Mouse (Mus musculus) v-Abl transformed pro-B cells (cell line): ENCODE measurements around the gene Il12rb1.

Experiments
- in situ Hi-C, 2 experiments: fragments of 400-800 bp; cut with MboI; formaldehyde crosslinking; loops; one replicate each; pipeline ENCODE4 v1.15.1; 2025; ENCODE audit not compliant: unreplicated experiment in 2 of 2

Gene Il12rb1

DNA sequence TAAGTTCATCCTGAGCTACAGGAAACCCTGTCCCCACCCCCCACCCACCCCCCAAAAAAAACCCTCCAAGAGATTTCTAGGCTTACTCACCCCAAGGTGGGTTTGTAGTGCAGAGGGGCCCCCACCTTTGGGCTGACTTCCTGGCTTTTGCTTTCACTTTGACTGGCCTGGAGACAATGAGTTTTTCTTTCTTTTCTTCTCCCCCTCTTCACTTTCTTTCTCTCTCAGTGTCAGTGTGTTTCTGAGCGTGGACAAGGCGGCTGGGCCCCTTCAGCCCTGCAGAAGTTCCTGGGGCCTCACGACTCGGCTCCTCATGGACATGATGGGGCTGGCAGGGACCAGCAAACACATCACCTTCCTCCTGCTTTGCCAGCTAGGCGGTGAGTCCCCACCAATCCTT, at the start of gene Il12rb1:
TSS of gene Il12rb1 (plus strand) at position 211 of the 400 bp plus-strand sequence.
- in situ Hi-C loops, result no loop called here

- in situ Hi-C loops, result loop anchor here in 1 of 2 experiments (5.0 kb wide), 1 partner anchor 37 kb away; the partner anchor contains the start of gene Pde4c
Observed at GRCm38 (mm10) chr8:70758616-70759561, 49.4 kb upstream of the Il12rb1 start.

DNA sequence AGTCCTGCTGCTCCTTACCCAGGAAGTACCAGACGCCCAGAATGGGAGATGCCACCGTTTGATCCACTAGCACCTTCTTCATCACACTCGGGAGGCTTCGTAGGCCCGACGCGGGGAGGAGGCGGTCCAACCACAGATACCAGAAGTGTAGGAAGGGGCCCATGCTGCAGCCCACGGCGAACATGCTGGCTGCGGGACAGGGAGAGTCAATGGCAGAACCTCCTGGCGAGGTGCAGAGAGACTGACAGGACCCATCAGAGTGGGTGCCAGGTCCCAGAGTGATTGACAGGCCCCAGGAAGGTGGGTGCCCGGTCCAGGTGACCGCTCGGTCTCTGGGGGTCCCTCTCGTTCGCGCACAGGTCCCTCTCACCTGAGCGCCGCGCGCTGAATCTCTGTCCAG, 47.9 kb upstream of the Il12rb1 start:
- in situ Hi-C loops, result no loop called here

GRCm38 (mm10) chr8:70760775-70761406, 47.4 kb upstream of the Il12rb1 start, which contains the start of gene Mpv17l2:
Gene Mpv17l2, minus strand, starts transcription at chr8:70760946.
- in situ Hi-C loops, result no loop called here

- in situ Hi-C loops, result no loop called here
Observed at GRCm38 (mm10) chr8:70762118-70762517, 46.1 kb upstream of the Il12rb1 start.

DNA sequence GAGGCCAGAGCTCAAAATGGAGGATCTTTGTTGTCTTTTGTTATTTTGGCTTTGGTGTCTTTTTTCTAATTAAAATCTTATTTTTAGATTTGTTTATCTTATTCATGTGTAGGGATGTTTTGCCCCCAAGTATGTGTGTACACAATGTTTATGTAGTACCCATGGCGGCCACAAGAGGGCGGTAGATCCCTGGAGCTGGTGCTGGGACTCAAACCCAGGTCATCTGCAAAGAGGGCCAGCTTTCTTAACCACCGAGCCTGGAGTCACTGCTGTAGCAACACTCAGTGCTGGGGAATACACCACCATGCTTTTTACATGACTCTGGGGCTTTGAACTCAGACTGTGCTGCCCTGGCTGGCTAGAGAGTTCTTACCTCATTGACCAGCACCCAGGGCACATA, 44.9 kb upstream of the Il12rb1 start:
- in situ Hi-C loops, result no loop called here

- in situ Hi-C loops, result no loop called here
Observed at GRCm38 (mm10) chr8:70764026-70764425, 44.2 kb upstream of the Il12rb1 start.

- in situ Hi-C loops, result loop anchor here (5.0 kb wide), 2 partner anchors 38 to 78 kb away; no protein-coding TSS in a partner anchor
Observed at GRCm38 (mm10) chr8:70764676-70765075, 43.6 kb upstream of the Il12rb1 start.

GRCm38 (mm10) chr8:70765329-70765728, 42.9 kb upstream of the Il12rb1 start:
- in situ Hi-C loops, result loop anchor here (5.0 kb wide), 2 partner anchors 37 to 77 kb away; no protein-coding TSS in a partner anchor

DNA sequence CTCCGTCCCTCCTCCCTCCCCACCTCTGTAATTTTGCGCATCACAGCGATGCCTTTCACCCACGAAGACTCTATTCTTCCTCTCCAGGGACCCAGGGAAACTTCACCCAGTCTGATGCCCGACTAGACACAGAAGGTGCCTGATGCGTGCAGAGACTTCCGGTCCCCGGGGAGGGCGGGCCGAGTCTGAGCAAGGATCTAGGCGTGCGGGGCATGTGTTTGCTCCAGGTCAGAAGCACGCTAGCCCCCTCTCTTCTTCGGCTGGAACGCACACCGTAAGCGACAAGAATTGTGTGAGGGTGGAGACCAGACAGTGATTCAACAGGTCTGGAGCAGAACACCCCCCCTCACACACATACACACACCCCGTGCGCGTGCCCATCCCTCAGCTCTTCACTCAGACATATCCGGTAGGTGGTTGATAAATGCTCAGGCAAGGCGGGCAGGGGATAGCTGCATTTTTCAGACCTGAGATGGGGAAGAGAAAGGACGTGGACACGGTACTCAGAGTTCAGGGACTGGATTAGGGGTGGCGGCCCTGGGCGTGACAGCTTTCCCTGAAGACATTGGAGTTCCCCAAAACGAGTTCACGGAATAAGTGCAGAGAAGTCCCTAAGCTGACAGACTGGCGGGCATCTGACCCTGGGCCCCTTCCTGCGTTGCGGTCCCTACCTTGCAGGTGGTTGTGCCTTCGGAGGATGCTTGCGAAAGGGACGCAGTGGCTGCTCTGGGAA, 42.2 kb upstream of the Il12rb1 start:
- in situ Hi-C loops, result loop anchor here (5.0 kb wide), 2 partner anchors 36 to 76 kb away; no protein-coding TSS in a partner anchor

DNA sequence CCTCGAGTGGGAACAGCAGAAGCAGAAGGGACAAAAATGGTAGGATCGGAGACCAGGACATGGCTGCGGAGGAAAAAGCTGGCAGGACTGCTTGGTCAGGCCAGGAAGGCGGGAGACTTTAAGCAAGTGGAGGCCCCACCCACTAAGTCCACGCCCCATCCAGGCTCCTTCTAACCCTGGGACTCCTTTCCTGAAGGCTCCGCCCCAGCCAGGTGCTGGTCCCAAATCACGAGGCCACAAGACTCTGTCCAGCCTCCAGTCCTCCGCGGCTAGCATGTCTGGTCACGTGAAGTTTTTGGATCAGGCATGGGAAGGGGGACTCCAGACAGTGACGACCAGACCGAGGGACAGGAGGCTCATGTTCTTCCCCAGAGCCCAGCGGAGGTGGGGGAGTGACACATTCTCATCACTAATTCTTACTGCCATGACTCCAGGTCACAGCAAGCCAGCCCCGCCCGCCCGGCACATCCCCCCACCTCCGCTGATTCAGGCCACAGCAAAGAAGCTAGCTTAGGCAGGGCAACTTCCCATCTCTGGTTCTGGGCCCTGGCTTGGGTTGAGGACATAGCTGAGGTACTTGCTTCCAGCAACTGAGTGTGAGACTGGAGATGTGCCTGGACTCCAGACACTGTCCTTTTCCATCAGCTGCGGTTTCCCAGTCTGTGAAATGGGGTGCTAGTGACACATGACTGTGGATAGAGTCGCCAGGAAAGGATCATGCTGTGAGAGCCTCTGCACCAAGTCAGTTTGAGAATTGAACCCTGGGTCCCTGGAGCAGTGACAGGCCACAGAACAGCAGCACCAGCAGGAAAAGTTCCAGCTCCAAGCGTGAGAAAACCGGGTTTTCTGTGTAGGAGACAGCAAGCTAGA, 41.4 kb upstream of the Il12rb1 start:
- in situ Hi-C loops, result loop anchor here (5.0 kb wide), 2 partner anchors 35 to 75 kb away; no protein-coding TSS in a partner anchor

DNA sequence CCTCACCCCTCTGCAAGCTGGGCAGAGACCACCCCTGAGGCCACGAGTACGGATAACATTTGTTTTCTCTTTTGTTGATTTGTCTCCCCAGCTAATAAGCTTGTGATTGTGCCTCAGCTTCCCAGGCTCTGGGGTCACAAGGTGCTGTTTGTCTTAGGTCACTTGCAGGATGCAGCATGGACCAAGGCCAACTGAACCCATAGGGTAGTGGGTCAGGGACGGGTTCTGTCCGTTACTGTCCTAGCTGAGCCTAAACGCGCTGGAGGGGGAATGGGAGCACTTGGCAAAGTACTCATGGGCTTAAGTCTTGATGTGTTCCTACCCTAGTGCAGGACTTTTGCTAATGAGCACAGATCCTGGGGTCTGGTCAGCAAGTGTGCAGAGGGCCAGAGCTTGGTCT, 40.7 kb upstream of the Il12rb1 start:
- in situ Hi-C loops, result loop anchor here (5.0 kb wide), 2 partner anchors 35 to 75 kb away; no protein-coding TSS in a partner anchor

- in situ Hi-C loops, result loop anchor here (5.0 kb wide), 2 partner anchors 34 to 74 kb away; no protein-coding TSS in a partner anchor
Observed at GRCm38 (mm10) chr8:70768231-70768776, 39.9 kb upstream of the Il12rb1 start.

GRCm38 (mm10) chr8:70768956-70769355, 39.3 kb upstream of the Il12rb1 start:
- in situ Hi-C loops, result loop anchor here (5.0 kb wide), 2 partner anchors 33 to 73 kb away; no protein-coding TSS in a partner anchor

- in situ Hi-C loops, result loop anchor here (5.0 kb wide), 2 partner anchors 33 to 73 kb away; no protein-coding TSS in a partner anchor
Observed at GRCm38 (mm10) chr8:70769359-70769758, 38.9 kb upstream of the Il12rb1 start.

GRCm38 (mm10) chr8:70769858-70770257, 38.4 kb upstream of the Il12rb1 start:
- in situ Hi-C loops, result loop anchor here (5.0 kb wide), 2 partner anchors 32 to 72 kb away; no protein-coding TSS in a partner anchor

DNA sequence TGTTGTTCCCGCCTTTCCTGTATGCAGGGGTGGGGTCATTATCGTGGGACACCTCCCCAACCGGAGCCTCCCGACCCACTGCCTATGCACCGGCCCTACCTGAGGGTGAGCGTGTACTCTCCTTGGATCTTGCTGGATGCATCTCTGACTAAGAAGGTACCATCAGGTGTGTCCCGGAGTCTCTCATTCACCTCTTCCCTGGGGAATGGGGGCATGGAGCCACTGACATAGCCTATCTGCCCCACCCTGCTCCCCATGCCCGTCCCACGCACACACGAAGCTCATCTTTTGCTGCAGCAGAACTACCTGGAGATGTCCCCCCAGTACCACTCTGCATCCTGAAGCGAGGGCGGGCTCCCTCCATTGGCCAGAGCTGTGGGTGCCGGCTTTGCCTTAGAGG, 37.5 kb upstream of the Il12rb1 start:
- in situ Hi-C loops, result no loop called here

GRCm38 (mm10) chr8:70771217-70771616, 37.0 kb upstream of the Il12rb1 start:
- in situ Hi-C loops, result no loop called here

DNA sequence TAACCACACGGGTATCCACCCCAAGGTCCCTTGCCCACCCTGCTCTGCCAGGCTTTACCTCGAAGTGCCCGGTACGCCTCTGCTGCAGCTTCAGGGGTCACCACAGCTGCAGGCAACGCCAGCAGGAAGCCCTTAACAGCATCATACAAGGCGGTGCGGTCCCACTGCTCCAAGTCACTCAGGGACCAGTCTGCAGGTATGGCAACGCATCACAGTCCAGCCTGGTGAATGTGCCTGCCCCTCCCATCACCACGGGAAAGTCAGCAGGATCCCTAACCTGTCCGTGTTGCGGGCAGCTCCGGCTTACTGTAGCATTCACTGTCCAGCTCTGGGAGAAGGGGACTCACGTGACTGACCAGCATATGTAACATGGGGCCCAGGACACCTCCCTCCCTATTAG, 36.2 kb upstream of the Il12rb1 start:
- in situ Hi-C loops, result no loop called here
